Mouse (Mus musculus) olfactory bulb, adult 2 months (tissue): ENCODE results near the gene Fyn.

Source experiments
- CTCF ChIP-seq: fragments of 200-500 bp; IDR thresholded peaks from 2 replicates; pipeline ENCODE4 v1.5.1; 2012; ENCODE audit warnings: low read depth, mild to moderate bottlenecking, low read length, moderate library complexity; ENCODE audit not compliant: insufficient read depth
- POLR2A ChIP-seq: fragments of 200-500 bp; IDR thresholded peaks from 2 replicates; pipeline ENCODE4 v1.6.1; 2012; ENCODE audit warnings: mild to moderate bottlenecking, low read depth, low read length, moderate library complexity; ENCODE audit not compliant: insufficient read depth

DNA sequence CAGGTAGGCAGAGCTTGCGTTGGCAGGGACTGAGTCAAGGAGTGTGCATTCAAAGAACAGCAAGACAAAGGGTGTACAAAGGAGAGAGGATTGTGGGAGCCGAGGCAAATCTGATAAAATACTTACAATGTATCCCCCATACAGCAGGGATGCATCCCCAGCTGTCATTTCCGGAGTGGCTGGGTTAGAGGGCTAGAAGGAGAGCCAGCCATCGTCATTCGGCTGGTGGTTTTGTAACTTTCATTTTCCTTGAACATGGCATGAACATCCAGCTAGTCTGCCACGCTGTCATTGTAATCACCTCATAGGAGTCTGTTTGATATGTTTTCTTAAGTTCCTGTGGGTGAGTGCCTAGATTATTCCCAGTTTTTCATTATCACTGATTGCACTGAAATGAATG, 123.5 kb downstream of the Fyn start:
- no peak for TF ChIP-seq POLR2A
- TF ChIP-seq CTCF, result no peak
